In genomic region chr3:95636072-95636471, GRCm38 (mm10) we compare ENCODE assay signal across 20 mouse cellular contexts. TPM values are rescaled to one million over a fixed set of nuclear protein-coding genes. Genes with fewer than 3 reads are reported as not detected.
DNase-seq lines count a peak whose midpoint lies in the region; ATAC-seq and TF ChIP-seq lines count a peak whose summit lies in the region.
"Had no signal": no experiment of that assay in that cellular context is flagged by ENCODE, and none has a peak within 500 bp of the region (broad histone marks: within the 10 kb centered on the region; RNA-seq: fewer than 3 reads in every experiment).

No protein-coding gene starts in this region.

- no peak overlapping the region for H3K4me3 ChIP-seq in kidney, adult 2 months (ENCODE audit: insufficient read depth, low read depth, low read length)
- no peak overlapping the region for H3K4me3 ChIP-seq in kidney, embryonic 14.5 days (ENCODE audit: low read length)
- 0 out of 2 replicates have a peak overlapping the region, but pooled peaks have one; percentile 8 for H3K4me3 ChIP-seq in E14TG2a.4 (replicated peaks; ENCODE audit: low read length)
- no peak overlapping the region for H3K4me3 ChIP-seq in ES-E14 (ENCODE audit: insufficient read depth in 1 of 2, low read depth in 1 of 2, low read length in 2 of 2, poor library complexity in 1 of 2, severe bottlenecking in 1 of 2)
- no peak overlapping the region for H3K4me3 ChIP-seq in liver, embryonic 13.5 days (replicated peaks)
- H3K4me3 ChIP-seq in left cerebral cortex, adult 2 months, result no peak overlapping the region
- H3K4me3 ChIP-seq: erythroblast, embryonic 14.5 days; forebrain, embryonic 13.5 days; hindbrain, embryonic 12.5 days; limb, embryonic 13.5 days; neural tube, embryonic 12.5 days had no signal

- H3K4me2 ChIP-seq in kidney, embryonic 14.5 days (replicated peaks; ENCODE audit: low read depth, low read length), result no peak overlapping the region
- no peak overlapping the region for H3K4me2 ChIP-seq in liver, embryonic 13.5 days
- H3K4me2 ChIP-seq: forebrain, embryonic 13.5 days; hindbrain, embryonic 12.5 days; limb, embryonic 13.5 days; midbrain, embryonic 11.5 days; neural tube, embryonic 12.5 days had no signal

- no peaks in the 10 kb centered on the region for H3K27me3 ChIP-seq in kidney, adult 2 months (replicated peaks; ENCODE audit: control insufficient read depth, insufficient read depth, low read length)
- no peaks in the 10 kb centered on the region for H3K27me3 ChIP-seq in kidney, embryonic 14.5 days (ENCODE audit: control insufficient read depth, insufficient read depth, low read length)
- H3K27me3 ChIP-seq in E14TG2a.4 (ENCODE audit: insufficient read depth, low read length), result no peaks in the 10 kb centered on the region
- no peaks in the 10 kb centered on the region for H3K27me3 ChIP-seq in liver, embryonic 13.5 days
- H3K27me3 ChIP-seq: forebrain, embryonic 13.5 days; hindbrain, embryonic 12.5 days; limb, embryonic 13.5 days; neural tube, embryonic 12.5 days; Patski had no signal

- in situ Hi-C loops in ES-E14 (cut with MboI; ENCODE audit: low sequenced_read_pairs in 2 of 2, unreplicated experiment in 2 of 2), result no loop called here

- ATAC-seq in kidney, embryonic 14.5 days (ENCODE audit: low FRiP score, low TSS enrichment), result no peak
- no peak for ATAC-seq in liver, embryonic 13.5 days (ENCODE audit: low read depth)
- ATAC-seq: forebrain, embryonic 13.5 days; Patski had no signal

- TF ChIP-seq CTCF in kidney, adult 2 months (conservative IDR thresholded peaks at IDR 0.05; ENCODE audit: insufficient read depth, insufficient read length, low read depth, low read length), result no peak
- TF ChIP-seq CTCF in E14TG2a.4 (conservative IDR thresholded peaks at IDR 0.05; ENCODE audit: low read length), result no peak
- no peak for TF ChIP-seq CTCF in left cerebral cortex, adult 2 months (IDR thresholded peaks at IDR 0.05)

- WGBS in kidney, adult 2 months, result 45% methylated on average over 4 of the region's 4 CpGs
- WGBS in kidney, embryonic 14.5 days, result 69% methylated on average over 4 of the region's 4 CpGs
- 75% methylated on average over 4 of the region's 4 CpGs for WGBS in liver, embryonic 13.5 days (ENCODE audit: insufficient replicate concordance)

- no peak overlapping the region for H3K9ac ChIP-seq in kidney, embryonic 14.5 days (ENCODE audit: low read depth, low read length)
- H3K9ac ChIP-seq in ES-E14 (ENCODE audit: insufficient read depth, low read depth, low read length, poor library complexity, severe bottlenecking), result peak overlapping the region; percentile 17; the same call in 1 of the 2 replicates
- no peak overlapping the region for H3K9ac ChIP-seq in liver, embryonic 13.5 days
- H3K9ac ChIP-seq: forebrain, embryonic 13.5 days; hindbrain, embryonic 12.5 days; limb, embryonic 13.5 days; neural tube, embryonic 12.5 days had no signal

- H3K36me3 ChIP-seq in kidney, adult 2 months (ENCODE audit: control insufficient read depth, insufficient read depth, low read length), result peaks cover 1% of the 10 kb centered on the region; the same call in 1 of the 2 replicates
- H3K36me3 ChIP-seq in kidney, embryonic 14.5 days (ENCODE audit: control insufficient read depth, insufficient read depth, low read length), result peaks cover 69% of the 10 kb centered on the region
- peaks cover 76% of the 10 kb centered on the region for H3K36me3 ChIP-seq in E14TG2a.4 (ENCODE audit: insufficient read depth, low read length)
- peaks cover 16% of the 10 kb centered on the region for H3K36me3 ChIP-seq in ES-E14 (ENCODE audit: control insufficient read depth, insufficient read depth, low read length, poor library complexity, severe bottlenecking)
- H3K36me3 ChIP-seq in liver, embryonic 13.5 days, result peaks cover 82% of the 10 kb centered on the region

- peaks cover 7% of the 10 kb centered on the region; the same call in 1 of the 2 replicates for H3K4me1 ChIP-seq in kidney, adult 2 months (ENCODE audit: control insufficient read depth, insufficient read depth, low read length)
- H3K4me1 ChIP-seq in kidney, embryonic 14.5 days (ENCODE audit: control insufficient read depth, insufficient read depth, low read length), result no peaks in the 10 kb centered on the region
- H3K4me1 ChIP-seq in E14TG2a.4 (replicated peaks; ENCODE audit: low read depth, low read length) (peaks cover 99% of the 10 kb centered on the region), ES-E14 (ENCODE audit: control insufficient read depth in 2 of 2, insufficient read depth in 2 of 2, low read length in 2 of 2, poor library complexity in 1 of 2) (peaks cover 16 to 25% of the 10 kb centered on the region in 2 experiments)
- peaks cover 53% of the 10 kb centered on the region for H3K4me1 ChIP-seq in liver, embryonic 13.5 days (replicated peaks)
- H3K4me1 ChIP-seq: forebrain, embryonic 13.5 days; hindbrain, embryonic 12.5 days; limb, embryonic 13.5 days; neural tube, embryonic 12.5 days had no signal

- TF ChIP-seq POLR2A in kidney, adult 2 months (IDR thresholded peaks at IDR 0.05; ENCODE audit: low read depth, low read length), result no peak

- H3K9me3 ChIP-seq in kidney, embryonic 14.5 days (ENCODE audit: control insufficient read depth, low read length), result no peaks in the 10 kb centered on the region
- H3K9me3 ChIP-seq in E14TG2a.4 (ENCODE audit: low read length), result no peaks in the 10 kb centered on the region
- H3K9me3 ChIP-seq in ES-E14 (ENCODE audit: control insufficient read depth, insufficient read depth, low read depth, low read length), result no peaks in the 10 kb centered on the region
- no peaks in the 10 kb centered on the region for H3K9me3 ChIP-seq in liver, embryonic 13.5 days (replicated peaks)
- H3K9me3 ChIP-seq: forebrain, embryonic 13.5 days; hindbrain, embryonic 12.5 days; limb, embryonic 13.5 days; neural tube, embryonic 12.5 days had no signal

- H3K27ac ChIP-seq in kidney, adult 2 months (ENCODE audit: insufficient read depth, low read depth, low read length), result peak overlapping the region; percentile 90
- no peak overlapping the region for H3K27ac ChIP-seq in kidney, embryonic 14.5 days (ENCODE audit: low read depth, low read length)
- H3K27ac ChIP-seq in ES-E14 (ENCODE audit: insufficient read depth, low read depth, low read length, poor library complexity, severe bottlenecking), result peak overlapping the region; percentile 79; the same call in 1 of the 2 replicates
- peak overlapping the region; percentile 68 for H3K27ac ChIP-seq in liver, embryonic 13.5 days
- no peak overlapping the region for H3K27ac ChIP-seq in left cerebral cortex, adult 2 months
- H3K27ac ChIP-seq: forebrain, embryonic 13.5 days; hindbrain, embryonic 12.5 days; limb, embryonic 13.5 days; neural tube, embryonic 12.5 days had no signal

- peak; percentile 54 for DNase-seq in kidney, adult 2 months
- DNase-seq in ES-E14 (ENCODE audit: low read depth, low spot score), result no peak
- no peak for DNase-seq in liver, embryonic 13.5 days
- no peak for DNase-seq in retina, postnatal 1 day
- no peak for DNase-seq in layer of hippocampus, postnatal 10 days (ENCODE audit: low spot score in 2 of 2)
- no peak for DNase-seq in left cerebral cortex, adult 2 months (ENCODE audit: extremely low spot score in 1 of 2, low spot score in 2 of 2)
- DNase-seq: adrenal gland, postnatal 14 days; B cell, adult 2 months; cerebellum, adult 18-20 months; gastrocnemius, postnatal 10 days; thymus, postnatal 36 days had no signal

- intact Hi-C loops in left cerebral cortex, adult 2 months (cut with DNase I), result no loop called here

TF ChIP-seq in ES-E14, 5 proteins besides CTCF, POLR2A, EP300 and RAD21:
- no peak for TF ChIP-seq MAFK (IDR thresholded peaks at IDR 0.05; ENCODE audit: insufficient read depth, low read depth, low read length)
- TF ChIP-seq HCFC1 (IDR thresholded peaks at IDR 0.05; ENCODE audit: borderline replicate concordance, insufficient read depth, low read length), result no peak
- no peak for TF ChIP-seq CHD2 (IDR thresholded peaks at IDR 0.05; ENCODE audit: low read depth, low read length)
- no peak for TF ChIP-seq ZNF384 (IDR thresholded peaks at IDR 0.05; ENCODE audit: low read depth, low read length)
- TF ChIP-seq ZC3H11A (IDR thresholded peaks at IDR 0.05; ENCODE audit: borderline replicate concordance, low read depth, low read length), result no peak

RNA-seq across cellular contexts. Expression of gene Ensa, which starts 11.3 kb away (rescaled TPM):
- 9.9 and 13.2 TPM in 2 replicates for polyA plus RNA-seq in kidney, adult 2 months (2012; rRNA removed)
- polyA plus RNA-seq in kidney, embryonic 14.5 days (2014; fragmentation: Nextera tagmentation; extraction: Ambion mirVana), result 64.0 and 66.9 TPM in 2 replicates
- 54.1 and 56.8 TPM in 2 replicates for total RNA-seq in ES-E14 (2012; rRNA removed)
- 33.4 and 36.8 TPM in 2 replicates for polyA plus RNA-seq in liver, embryonic 13.5 days (2015; fragmentation: Nextera tagmentation; extraction: Ambion mirVana)
- total RNA-seq in layer of hippocampus, postnatal 10 days (2021), result 100 to 1,000 TPM; 220 to 228 TPM
- total RNA-seq in left cerebral cortex, adult 2 months (2021), result 100 to 1,000 TPM; 349 to 358 TPM

RNA-seq across cellular contexts. Expression of gene Mcl1, which starts 22.5 kb away (rescaled TPM):
- polyA plus RNA-seq in kidney, adult 2 months (2012; rRNA removed), result 31.9 and 43.0 TPM in 2 replicates
- 47.4 and 76.1 TPM in 2 replicates for polyA plus RNA-seq in kidney, embryonic 14.5 days (2014; fragmentation: Nextera tagmentation; extraction: Ambion mirVana)
- 207 and 253 TPM in 2 replicates for total RNA-seq in ES-E14 (2012; rRNA removed)
- 31.8 and 33.3 TPM in 2 replicates for polyA plus RNA-seq in liver, embryonic 13.5 days (2015; fragmentation: Nextera tagmentation; extraction: Ambion mirVana)
- 10 to 100 TPM; 68.0 TPM for total RNA-seq in layer of hippocampus, postnatal 10 days (2021)
- 10 to 100 TPM; 52.7 to 60.9 TPM for total RNA-seq in left cerebral cortex, adult 2 months (2021)

RNA-seq across cellular contexts. Expression of gene Golph3l, which starts 47.3 kb away (rescaled TPM):
- polyA plus RNA-seq in kidney, adult 2 months (2012; rRNA removed), result 7.6 and 10.4 TPM in 2 replicates
- 28.2 and 35.6 TPM in 2 replicates for polyA plus RNA-seq in kidney, embryonic 14.5 days (2014; fragmentation: Nextera tagmentation; extraction: Ambion mirVana)
- total RNA-seq in ES-E14 (2012; rRNA removed), result 13.4 and 16.2 TPM in 2 replicates
- 28.1 and 34.1 TPM in 2 replicates for polyA plus RNA-seq in liver, embryonic 13.5 days (2015; fragmentation: Nextera tagmentation; extraction: Ambion mirVana)
- 10 to 100 TPM; 19.4 to 21.9 TPM for total RNA-seq in layer of hippocampus, postnatal 10 days (2021)
- 10 to 100 TPM; 17.2 to 19.9 TPM for total RNA-seq in left cerebral cortex, adult 2 months (2021)

RNA-seq across cellular contexts. Expression of gene Adamtsl4, which starts 51.6 kb away (rescaled TPM):
- 5.2 and 6.0 TPM in 2 replicates for polyA plus RNA-seq in kidney, adult 2 months (2012; rRNA removed)
- 2.0 and 3.7 TPM in 2 replicates for polyA plus RNA-seq in kidney, embryonic 14.5 days (2014; fragmentation: Nextera tagmentation; extraction: Ambion mirVana)
- 1.9 and 5.0 TPM in 2 replicates for total RNA-seq in ES-E14 (2012; rRNA removed)
- 0.37 and 0.83 TPM in 2 replicates for polyA plus RNA-seq in liver, embryonic 13.5 days (2015; fragmentation: Nextera tagmentation; extraction: Ambion mirVana)
- under 1 TPM; 0.69 to 0.94 TPM for total RNA-seq in layer of hippocampus, postnatal 10 days (2021)
- total RNA-seq in left cerebral cortex, adult 2 months (2021), result 1 to 10 TPM; 6.8 to 7.7 TPM

Comparison
In these comparisons a context has a peak if more than half of its experiments do, and no peak if none do; other contexts are left out.
1. H3K27ac ChIP-seq: peak in kidney, adult 2 months (single experiment), ES-E14 (single experiment) and liver, embryonic 13.5 days (single experiment); none in kidney, embryonic 14.5 days (single experiment) and left cerebral cortex, adult 2 months (single experiment).